Mouse (Mus musculus): ENCODE measurements around the gene Sh3kbp1. TPM values are rescaled to one million over a fixed set of nuclear protein-coding genes. Genes with fewer than 3 reads are reported as not detected.

Sh3kbp1 gene
- total and polyA plus RNA-seq, 3 experiments = 45.4 to 85.8 (median 48.2) TPM

GRCm38 (mm10) chrX:159769773-159770172 lies 142.7 kb downstream of the Sh3kbp1 start:
- no peaks in the 10 kb centered on the region for H3K9me3 ChIP-seq (replicated peaks; ENCODE audit: low read length)
- H3K27ac ChIP-seq (ENCODE audit: insufficient read depth, low read depth) = peak overlapping the region; percentile 64; the same call in 1 of the 2 replicates
- H3K36me3 ChIP-seq (replicated peaks in 1 of 2; ENCODE audit: control insufficient read depth in 1 of 2, insufficient read depth in 1 of 2, low read length in 1 of 2) = peaks cover 2 to 6% of the 10 kb centered on the region in 2 experiments
- DNase-seq (ENCODE audit: extremely low read depth) = peak; percentile 42
- dilution Hi-C loops (cut with MboI; ENCODE audit: extremely low pct_ligation_motif_present, extremely low pct_unique_long_range_greater_than_20kb, low sequenced_read_pairs) = no loop called here
- in situ Hi-C loops (cut with MboI; ENCODE audit: low pct_ligation_motif_present, low pct_unique_long_range_greater_than_20kb, low sequenced_read_pairs) = loop anchor here (25.0 kb wide), 1 partner anchor 132 kb away; the partner anchor contains the start of gene Sh3kbp1
- no peak overlapping the region for H3K4me3 ChIP-seq (replicated peaks in 1 of 3; ENCODE audit: low read depth in 2 of 3, low read length in 2 of 3, poor library complexity in 1 of 3)
- H3K4me1 ChIP-seq (ENCODE audit: control insufficient read depth in 1 of 2, insufficient read depth in 2 of 2) = peaks cover 19 to 74% of the 10 kb centered on the region in 2 experiments; a peak in 3 of 4 replicates
- H3K27me3 ChIP-seq (replicated peaks) = no peaks in the 10 kb centered on the region
- H3K9ac ChIP-seq (ENCODE audit: insufficient read depth, low read depth) = no peak overlapping the region
- peaks cover 5% of the 10 kb centered on the region for H3K79me2 ChIP-seq (replicated peaks; ENCODE audit: control insufficient read depth, extremely low read depth, insufficient read depth, poor library complexity, severe bottlenecking)
- TF ChIP-seq RAD21 (IDR thresholded peaks at IDR 0.05; ENCODE audit: low read depth, low read length) (peak; percentile 49), SMC3 (IDR thresholded peaks at IDR 0.05; ENCODE audit: low read depth, low read length) (peak; percentile 64), CTCF (conservative IDR thresholded peaks at IDR 0.05 in 1 of 2, IDR thresholded peaks at IDR 0.05 in 1 of 2; ENCODE audit: low read depth in 2 of 2, low read length in 2 of 2) (peak in 1 of 2 experiments; percentile 53; a peak in 2 of 4 replicates), ZNF384 (IDR thresholded peaks at IDR 0.05; ENCODE audit: low read depth, low read length) (no peak)
- peak overlapping the region; percentile 89 for H3K4me2 ChIP-seq (ENCODE audit: insufficient read depth, low read depth, poor library complexity, severe bottlenecking)

- in situ Hi-C loops (cut with MboI; ENCODE audit: low pct_ligation_motif_present, low pct_unique_long_range_greater_than_20kb, low sequenced_read_pairs) = loop anchor here (25.0 kb wide), 1 partner anchor 135 kb away; the partner anchor contains the start of gene Sh3kbp1
- DNase-seq (ENCODE audit: extremely low read depth) = peak; percentile 39
- no peaks in the 10 kb centered on the region for H3K9me3 ChIP-seq (replicated peaks; ENCODE audit: low read length)
These were observed 145.1 kb downstream of the Sh3kbp1 start for GRCm38 (mm10) chrX:159772137-159772536.

GRCm38 (mm10) chrX:159775042-159775441 lies 148.0 kb downstream of the Sh3kbp1 start:
- Histone ChIP-seq H3K27me3 (replicated peaks) (no peaks in the 10 kb centered on the region), H3K9ac (ENCODE audit: insufficient read depth, low read depth) (no peak overlapping the region), H3K27ac (ENCODE audit: insufficient read depth, low read depth) (no peak overlapping the region), H3K79me2 (replicated peaks; ENCODE audit: control insufficient read depth, extremely low read depth, insufficient read depth, poor library complexity, severe bottlenecking) (no peaks in the 10 kb centered on the region), H3K4me2 (ENCODE audit: insufficient read depth, low read depth, poor library complexity, severe bottlenecking) (no peak overlapping the region), H3K9me3 (replicated peaks; ENCODE audit: low read length) (no peaks in the 10 kb centered on the region), H3K36me3 (replicated peaks in 1 of 2; ENCODE audit: control insufficient read depth in 1 of 2, insufficient read depth in 1 of 2, low read length in 1 of 2) (peaks cover 4 to 9% of the 10 kb centered on the region in 2 experiments), H3K4me3 (replicated peaks in 1 of 3; ENCODE audit: low read depth in 2 of 3, low read length in 2 of 3, poor library complexity in 1 of 3) (no peak overlapping the region), H3K4me1 (ENCODE audit: control insufficient read depth in 1 of 2, insufficient read depth in 2 of 2) (peaks cover 9 to 25% of the 10 kb centered on the region in 2 experiments; a peak in 3 of 4 replicates)
- dilution Hi-C loops (cut with MboI; ENCODE audit: extremely low pct_ligation_motif_present, extremely low pct_unique_long_range_greater_than_20kb, low sequenced_read_pairs) (no loop called here), in situ Hi-C loops (cut with MboI; ENCODE audit: low pct_ligation_motif_present, low pct_unique_long_range_greater_than_20kb, low sequenced_read_pairs) (no loop called here)
- no peak for TF ChIP-seq E2F4 (IDR thresholded peaks at IDR 0.05; ENCODE audit: insufficient replicate concordance, low read depth, low read length)
- no peak for DNase-seq (ENCODE audit: extremely low read depth)

More at GRCm38 (mm10) chrX:159772137-159772536, 145.1 kb downstream of the Sh3kbp1 start:
- TF ChIP-seq MEF2A (IDR thresholded peaks at IDR 0.05; ENCODE audit: borderline replicate concordance, low read depth, low read length) = no peak
- no peak for TF ChIP-seq CHD1 (IDR thresholded peaks at IDR 0.05; ENCODE audit: low read depth, low read length)
- TF ChIP-seq ZKSCAN1 (IDR thresholded peaks at IDR 0.05; ENCODE audit: borderline replicate concordance, low read depth, low read length) = no peak
- no peak for TF ChIP-seq USF1 (IDR thresholded peaks at IDR 0.05; ENCODE audit: low read depth, low read length)
- no peak for TF ChIP-seq NELFE (IDR thresholded peaks at IDR 0.05; ENCODE audit: low read depth, low read length)
- no peak for TF ChIP-seq SIN3A (IDR thresholded peaks at IDR 0.05; ENCODE audit: low read length)
- no peak for TF ChIP-seq ZNF384 (IDR thresholded peaks at IDR 0.05; ENCODE audit: low read depth, low read length)
- TF ChIP-seq RCOR1 (conservative IDR thresholded peaks at IDR 0.05; ENCODE audit: low read depth, low read length) = no peak
- TF ChIP-seq USF2 (conservative IDR thresholded peaks at IDR 0.05; ENCODE audit: low read depth, low read length) = no peak
- TF ChIP-seq BHLHE40 (IDR thresholded peaks at IDR 0.05; ENCODE audit: low read depth, low read length) = no peak
- TF ChIP-seq NRF1 (IDR thresholded peaks at IDR 0.05; ENCODE audit: low read depth, low read length) = no peak
- TF ChIP-seq EP300 (IDR thresholded peaks at IDR 0.05; ENCODE audit: low read length) = no peak
- TF ChIP-seq CTCF (conservative IDR thresholded peaks at IDR 0.05 in 1 of 2, IDR thresholded peaks at IDR 0.05 in 1 of 2; ENCODE audit: low read depth in 2 of 2, low read length in 2 of 2) = no peak
- no peak for TF ChIP-seq ZMIZ1 (IDR thresholded peaks at IDR 0.05; ENCODE audit: low read depth, low read length)
- no peak for TF ChIP-seq ZC3H11A (IDR thresholded peaks at IDR 0.05; ENCODE audit: low read depth, low read length)
- no peak for TF ChIP-seq IRF4 (IDR thresholded peaks at IDR 0.05; ENCODE audit: low read depth, low read length)
- TF ChIP-seq TCF12 (IDR thresholded peaks at IDR 0.05; ENCODE audit: low read depth, low read length) = no peak
- no peak for TF ChIP-seq JUN (IDR thresholded peaks at IDR 0.05; ENCODE audit: insufficient read depth, low read depth, low read length)
- no peak for TF ChIP-seq ELF1 (IDR thresholded peaks at IDR 0.05; ENCODE audit: low read depth, low read length)
- no peak overlapping the region for H3K9ac ChIP-seq (ENCODE audit: insufficient read depth, low read depth)
- no peaks in the 10 kb centered on the region for H3K27me3 ChIP-seq (replicated peaks)
- no peak overlapping the region for H3K4me3 ChIP-seq (replicated peaks in 1 of 3; ENCODE audit: low read depth in 2 of 3, low read length in 2 of 3, poor library complexity in 1 of 3)
- dilution Hi-C loops (cut with MboI; ENCODE audit: extremely low pct_ligation_motif_present, extremely low pct_unique_long_range_greater_than_20kb, low sequenced_read_pairs) = no loop called here
- peaks cover 2% of the 10 kb centered on the region in 2 experiments for H3K36me3 ChIP-seq (replicated peaks in 1 of 2; ENCODE audit: control insufficient read depth in 1 of 2, insufficient read depth in 1 of 2, low read length in 1 of 2)
- H3K27ac ChIP-seq (ENCODE audit: insufficient read depth, low read depth) = no peak overlapping the region
- H3K4me2 ChIP-seq (ENCODE audit: insufficient read depth, low read depth, poor library complexity, severe bottlenecking) = no peak overlapping the region
- H3K4me1 ChIP-seq (ENCODE audit: control insufficient read depth in 1 of 2, insufficient read depth in 2 of 2) = peaks cover 15 to 52% of the 10 kb centered on the region in 2 experiments; a peak in 3 of 4 replicates
- H3K79me2 ChIP-seq (replicated peaks; ENCODE audit: control insufficient read depth, extremely low read depth, insufficient read depth, poor library complexity, severe bottlenecking) = peaks cover 5% of the 10 kb centered on the region; the same call in 1 of the 2 replicates
